Mouse (Mus musculus) heart, postnatal 0 days (tissue): Measurements from ENCODE around the gene Cdyl2.

Experiments used
- CTCF ChIP-seq: IDR thresholded peaks from 2 replicates; pipeline ENCODE4 v1.5.1; 2016; ENCODE audit warnings: antibody characterized with exemption, control low read depth, low read depth
- EP300 ChIP-seq: IDR thresholded peaks from 2 replicates; pipeline ENCODE4 v1.6.1; 2016; ENCODE audit warnings: antibody characterized with exemption, low read depth

DNA sequence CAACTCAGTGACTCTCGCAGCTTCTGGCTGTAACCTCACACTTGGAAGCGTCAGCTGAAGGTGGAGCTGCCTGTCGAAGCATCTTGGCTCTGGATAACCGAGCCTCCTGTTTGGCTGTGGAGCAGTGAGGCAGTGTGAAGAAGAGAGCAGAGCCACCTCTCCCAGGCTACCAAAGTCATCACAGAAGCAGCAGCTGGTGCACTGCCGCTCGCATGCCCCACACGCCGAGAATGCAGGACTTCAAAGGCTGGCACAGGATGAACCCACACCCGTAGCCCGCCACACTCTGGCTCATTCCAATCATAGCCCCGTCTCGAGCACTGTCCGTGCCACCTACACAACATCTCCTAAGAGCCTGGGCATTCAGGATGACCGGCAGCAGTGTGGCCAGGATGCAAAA lies 142.7 kb downstream of the Cdyl2 start:
- TF ChIP-seq EP300 (no peak), CTCF (no peak)
